Mouse (Mus musculus) heart, adult 2 months (tissue): ENCODE results near the gene D130040H23Rik. TPM values are rescaled to one million over a fixed set of nuclear protein-coding genes. Genes with fewer than 3 reads are reported as not detected.
"Not testable (repeated sequence)": the region's sequence is repeated elsewhere in the genome, so short reads cannot be mapped to it uniquely, and the experiment has no call there.

Source experiments
- DNase-seq, 2 experiments: peaks; one replicate each; pipeline ENCODE4 v3.0.0; 2021
- H3K27ac ChIP-seq: fragments of 200-600 bp; 2 replicates; pipeline ENCODE4 v1.8.1; 2022
- H3K27me3 ChIP-seq: fragments of 200-500 bp; 2 replicates; pipeline ENCODE4 v1.6.1; 2012; ENCODE audit warnings: mild to moderate bottlenecking, low read length, inconsistent platforms, mixed read lengths; ENCODE audit not compliant: control insufficient read depth, insufficient read depth
- H3K36me3 ChIP-seq: fragments of 200-500 bp; 2 replicates; pipeline ENCODE4 v1.6.1; 2012; ENCODE audit warnings: low read length, inconsistent platforms; ENCODE audit not compliant: control insufficient read depth, insufficient read depth
- H3K4me1 ChIP-seq: fragments of 200-500 bp; 2 replicates; pipeline ENCODE4 v1.6.1; 2011; ENCODE audit warnings: low read length; ENCODE audit not compliant: control insufficient read depth, insufficient read depth
- H3K4me3 ChIP-seq: fragments of 200-600 bp; 2 replicates; pipeline ENCODE4 v1.8.1; 2022
- H3K79me2 ChIP-seq: fragments of 200-500 bp; replicated peaks from 2 replicates; pipeline ENCODE4 v1.6.1; 2012; ENCODE audit warnings: mild to moderate bottlenecking, inconsistent platforms, low read length, moderate library complexity, mixed read lengths; ENCODE audit not compliant: control insufficient read depth, insufficient read depth
- H3K9ac ChIP-seq: fragments of 200-500 bp; 2 replicates; pipeline ENCODE4 v1.6.1; 2012; ENCODE audit warnings: low read depth, mild to moderate bottlenecking, control low read depth, inconsistent platforms, low read length, mixed read lengths
- CTCF ChIP-seq: fragments of 200-600 bp; IDR thresholded peaks from 2 replicates; pipeline ENCODE4 v1.8.1; 2022; ENCODE audit warnings: antibody characterized with exemption, mild to moderate bottlenecking, moderate library complexity
- EP300 ChIP-seq: fragments of 200-500 bp; IDR thresholded peaks from 2 replicates; pipeline ENCODE4 v1.6.1; 2011; ENCODE audit warnings: low read depth, low read length, control low read depth; ENCODE audit not compliant: insufficient read depth
- POLR2A ChIP-seq: fragments of 200-500 bp; IDR thresholded peaks from 2 replicates; pipeline ENCODE4 v1.6.1; 2011; ENCODE audit warnings: mild to moderate bottlenecking, low read depth, low read length, control low read depth; ENCODE audit not compliant: insufficient read depth
- WGBS: fragments of 180-500 bp; shearing (Covaris S2); methylation state at CpG from one replicate; pipeline ENCODE4 v1.1.7; 2018; 5-methylcytosine and 5-hydroxymethylcytosine counted together
- intact Hi-C: fragments of 180-260 bp; cut with DNase I; formaldehyde crosslinking; loops from one replicate; pipeline ENCODE4 v1.15.1; 2025
- polyA plus RNA-seq: library from polyadenylated mRNA; depleted of rRNA; stranded (reverse); fragments of >200 nt; gene quantifications from 2 replicates; pipeline ENCODE4 v1.2.3, GENCODE M21; 2012; rRNA removed
- total RNA-seq, 2 experiments: library from RNA; stranded (reverse); gene quantifications; 2 replicates each; pipeline ENCODE4 v1.2.3; 2021

D130040H23Rik gene
- total and polyA plus RNA-seq, 3 experiments: 0.76 to 1.3 (median 1.1) TPM

DNA sequence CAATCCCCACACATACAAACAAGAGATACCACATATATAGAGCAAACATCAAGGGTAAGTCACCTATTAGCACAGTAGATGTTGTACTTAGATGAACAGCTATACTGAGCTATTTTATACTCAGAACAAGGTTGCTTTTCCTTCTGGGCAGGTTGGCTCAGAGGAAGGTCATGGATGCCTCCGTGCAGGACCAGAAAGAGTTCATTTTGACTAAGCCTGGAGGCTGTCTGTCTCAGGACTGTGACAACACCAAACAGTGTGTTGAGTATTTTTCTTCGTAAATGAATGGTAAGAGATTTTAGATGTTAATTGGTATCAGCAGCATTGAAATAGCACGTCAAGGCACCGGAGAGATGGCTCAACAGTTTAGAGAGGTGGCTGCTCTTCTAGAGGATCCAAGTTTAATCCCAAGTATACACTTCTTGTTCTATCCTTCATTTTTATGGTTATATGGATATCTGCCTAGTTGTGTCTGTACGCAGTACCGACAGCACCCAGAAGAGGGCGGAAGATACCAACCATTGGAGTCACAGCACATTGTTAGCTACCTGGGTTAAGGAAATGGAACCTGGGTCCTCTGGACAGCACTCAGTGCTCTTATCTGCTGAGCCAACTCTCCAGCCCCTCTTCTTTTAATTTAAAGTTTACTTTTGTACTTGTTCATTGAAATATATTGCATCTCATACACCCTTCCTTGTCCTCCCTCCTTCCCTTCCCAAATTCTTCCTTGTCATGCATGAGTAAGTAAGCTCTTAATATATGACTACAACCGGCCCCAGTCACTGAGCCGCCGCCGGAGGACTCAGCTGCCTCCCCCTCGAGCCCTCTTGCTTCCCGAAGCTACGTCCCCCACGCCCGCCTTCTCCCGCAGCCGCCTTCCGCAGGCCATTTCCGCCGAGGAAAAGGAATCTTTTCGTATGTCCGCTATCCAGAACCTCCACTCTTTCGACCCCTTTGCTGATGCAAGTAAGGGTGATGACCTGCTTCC is 57.7 kb downstream of the D130040H23Rik start:
- H3K4me1 ChIP-seq: no peaks in the 10 kb centered on the region
- no peaks in the 10 kb centered on the region for H3K79me2 ChIP-seq
- DNase-seq: peak; percentile 70 to 87
- WGBS: 9% methylated on average over 24 of the region's 24 CpGs
- H3K27ac ChIP-seq: no peak overlapping the region
- no peaks in the 10 kb centered on the region for H3K36me3 ChIP-seq
- TF ChIP-seq CTCF (peak; percentile 98), POLR2A (no peak), EP300 (0 out of 2 replicates have a peak, but pooled peaks have one; percentile 23)
- 0 out of 2 replicates have a peak, but pooled peaks cover 2% of the 10 kb centered on the region for H3K27me3 ChIP-seq
- intact Hi-C loops: loop anchor here (2.0 kb wide), 1 partner anchor 220 kb away; no protein-coding TSS in a partner anchor
- peak overlapping the region; percentile 58 for H3K9ac ChIP-seq
- peak overlapping the region; percentile 43 for H3K4me3 ChIP-seq

DNA sequence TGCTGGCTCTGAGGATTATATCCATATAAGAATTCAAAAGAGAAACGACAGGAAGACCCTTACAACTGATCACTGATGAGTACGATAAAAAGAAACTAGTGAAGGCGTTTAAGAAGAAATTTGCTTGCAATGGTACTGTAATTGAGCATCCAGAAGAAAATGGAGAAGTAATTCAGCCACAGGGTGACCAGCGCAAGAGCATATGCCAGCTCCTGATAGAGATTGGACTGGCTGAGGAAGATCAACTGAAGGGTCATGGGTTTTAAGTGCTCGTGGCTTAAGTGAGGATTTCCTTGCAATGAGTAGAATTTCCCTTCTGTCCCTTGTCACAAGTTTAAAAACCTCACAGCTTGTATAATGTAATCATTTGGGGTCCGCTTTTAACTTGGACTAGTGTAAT is 58.4 kb downstream of the D130040H23Rik start:
- H3K9ac ChIP-seq: peak overlapping the region; percentile 58
- peak overlapping the region; percentile 43 for H3K4me3 ChIP-seq
- intact Hi-C loops: loop anchor here (2.0 kb wide), 1 partner anchor 220 kb away; no protein-coding TSS in a partner anchor
- not testable (repeated sequence) for H3K27ac ChIP-seq, H3K27me3 ChIP-seq, DNase-seq, H3K36me3 ChIP-seq, H3K79me2 ChIP-seq, H3K4me1 ChIP-seq
- WGBS: 43% methylated on average over 6 of the region's 6 CpGs

Other genes starting within 250 kb of the D130040H23Rik start
- 1 to 10 TPM; 7.4 to 9.2 TPM for gene Zfp930, start 62.0 kb upstream of the D130040H23Rik start, total RNA-seq
- gene Zfp930, start 62.0 kb upstream of the D130040H23Rik start, polyA plus RNA-seq: 2.1 and 4.8 TPM in 2 replicates
- under 1 TPM in 1 of 2 experiments, not detected in 1; 0.09 TPM for gene Gm9495, start 182.5 kb downstream of the D130040H23Rik start, total RNA-seq
- 0.06 and 0.10 TPM in 2 replicates for gene Gm9495, start 182.5 kb downstream of the D130040H23Rik start, polyA plus RNA-seq